Mouse (Mus musculus) heart, embryonic 11.5 days (tissue): ENCODE measurements around the gene Rnf183. TPM values are rescaled to one million over a fixed set of nuclear protein-coding genes. Genes with fewer than 3 reads are reported as not detected.

Source experiments
- ATAC-seq: fragments of 200-750 bp; cut with Nextera tagmentation; replicated peaks from 2 replicates; pipeline ENCODE4 v1.8.0; 2017; ENCODE audit warnings: moderate library complexity; ENCODE audit not compliant: insufficient number of reproducible peaks, low FRiP score, low TSS enrichment
- H3K27ac ChIP-seq: fragments of 300-500 bp; sonication (generic); 2 replicates; pipeline ENCODE4 v1.5.1; 2014; ENCODE audit warnings: mild to moderate bottlenecking, low read depth, low read length
- H3K27me3 ChIP-seq: fragments of 300-500 bp; sonication (generic); 2 replicates; pipeline ENCODE4 v1.6.1; 2014; ENCODE audit warnings: mild to moderate bottlenecking, low read length, mixed read lengths; ENCODE audit not compliant: control insufficient read depth, insufficient read depth
- H3K36me3 ChIP-seq: fragments of 300-500 bp; sonication (generic); 2 replicates; pipeline ENCODE4 v1.6.1; 2014; ENCODE audit warnings: mild to moderate bottlenecking, low read length, moderate library complexity, mixed read lengths; ENCODE audit not compliant: control insufficient read depth, insufficient read depth
- H3K4me1 ChIP-seq: fragments of 300-500 bp; sonication (generic); 2 replicates; pipeline ENCODE4 v1.6.1; 2014; ENCODE audit warnings: low read length; ENCODE audit not compliant: control insufficient read depth, insufficient read depth
- H3K4me2 ChIP-seq: fragments of 300-500 bp; sonication (generic); 2 replicates; pipeline ENCODE4 v1.6.1; 2014; ENCODE audit warnings: mild to moderate bottlenecking, moderate library complexity
- H3K4me3 ChIP-seq: fragments of 300-500 bp; sonication (generic); 2 replicates; pipeline ENCODE4 v1.5.1; 2014; ENCODE audit warnings: low read depth, low read length
- H3K9ac ChIP-seq: fragments of 300-500 bp; sonication (generic); 2 replicates; pipeline ENCODE4 v1.6.1; 2014; ENCODE audit warnings: mild to moderate bottlenecking, low read depth, low read length, moderate library complexity
- H3K9me3 ChIP-seq: fragments of 300-500 bp; sonication (generic); replicated peaks from 2 replicates; pipeline ENCODE4 v1.6.1; 2016; ENCODE audit warnings: low read length; ENCODE audit not compliant: control insufficient read depth
- WGBS: fragments of 180-500 bp; shearing (Covaris S2); extraction: QIAGEN DNeasy Blood & Tissue Kit; methylation state at CpG from one replicate; pipeline ENCODE4 v1.1.7; 2014; ENCODE audit not compliant: insufficient replicate concordance; 5-methylcytosine and 5-hydroxymethylcytosine counted together
- polyA plus RNA-seq: library from polyadenylated mRNA; unstranded; fragments of >200 nt; fragmentation: Nextera tagmentation; extraction: Ambion mirVana; gene quantifications from 2 replicates; pipeline ENCODE4 v1.2.1, GENCODE M21; 2014

Rnf183 gene
- polyA plus RNA-seq, 1 experiment from 2014 or later: not detected

GRCm38 (mm10) chr4:62398956-62399355, 36.1 kb downstream of the Rnf183 start:
- Histone ChIP-seq H3K9me3 (no peaks in the 10 kb centered on the region), H3K4me3 (no peak overlapping the region), H3K4me2 (no peak overlapping the region), H3K27me3 (no peaks in the 10 kb centered on the region), H3K27ac (no peak overlapping the region), H3K9ac (no peak overlapping the region), H3K4me1 (no peaks in the 10 kb centered on the region), H3K36me3 (peaks cover 37% of the 10 kb centered on the region)
- no peak for ATAC-seq
- WGBS: 90% methylated on average over 3 of the region's 3 CpGs

GRCm38 (mm10) chr4:62397616-62398365, 37.3 kb downstream of the Rnf183 start:
- H3K4me2 ChIP-seq: no peak overlapping the region
- H3K4me1 ChIP-seq: no peaks in the 10 kb centered on the region
- no peaks in the 10 kb centered on the region for H3K9me3 ChIP-seq
- no peak overlapping the region for H3K9ac ChIP-seq
- H3K36me3 ChIP-seq: peaks cover 37% of the 10 kb centered on the region
- 80% methylated on average over 4 of the region's 4 CpGs for WGBS
- no peak overlapping the region for H3K4me3 ChIP-seq
- no peak for ATAC-seq
- no peaks in the 10 kb centered on the region for H3K27me3 ChIP-seq
- H3K27ac ChIP-seq: no peak overlapping the region

GRCm38 (mm10) chr4:62395806-62396205, 39.2 kb downstream of the Rnf183 start:
- no peaks in the 10 kb centered on the region for H3K27me3 ChIP-seq
- ATAC-seq: no peak
- H3K4me3 ChIP-seq: no peak overlapping the region
- no peak overlapping the region for H3K27ac ChIP-seq
- no peaks in the 10 kb centered on the region for H3K9me3 ChIP-seq
- H3K4me2 ChIP-seq: no peak overlapping the region
- H3K36me3 ChIP-seq: peaks cover 22% of the 10 kb centered on the region
- H3K4me1 ChIP-seq: no peaks in the 10 kb centered on the region
- WGBS: 72% methylated on average over 1 of the region's 1 CpGs
- H3K9ac ChIP-seq: no peak overlapping the region

GRCm38 (mm10) chr4:62393459-62393858, 41.6 kb downstream of the Rnf183 start:
- Histone ChIP-seq H3K9me3 (no peaks in the 10 kb centered on the region), H3K27me3 (no peaks in the 10 kb centered on the region), H3K4me3 (no peak overlapping the region), H3K4me2 (no peak overlapping the region), H3K36me3 (peaks cover 21% of the 10 kb centered on the region), H3K27ac (no peak overlapping the region), H3K9ac (no peak overlapping the region), H3K4me1 (no peaks in the 10 kb centered on the region)
- no peak for ATAC-seq
- WGBS: 74% methylated on average over 6 of the region's 6 CpGs

- H3K9ac ChIP-seq: no peak overlapping the region
- H3K9me3 ChIP-seq: no peaks in the 10 kb centered on the region
- 82% methylated on average over 7 of the region's 7 CpGs for WGBS
- no peaks in the 10 kb centered on the region for H3K4me1 ChIP-seq
- ATAC-seq: no peak
- no peak overlapping the region for H3K27ac ChIP-seq
- H3K4me2 ChIP-seq: no peak overlapping the region
- no peaks in the 10 kb centered on the region for H3K27me3 ChIP-seq
- peaks cover 18% of the 10 kb centered on the region for H3K36me3 ChIP-seq
- H3K4me3 ChIP-seq: no peak overlapping the region
Measured at GRCm38 (mm10) chr4:62391892-62392291, 43.2 kb downstream of the Rnf183 start.

GRCm38 (mm10) chr4:62389592-62390512, 45.2 kb downstream of the Rnf183 start:
- H3K36me3 ChIP-seq: peaks cover 13% of the 10 kb centered on the region

GRCm38 (mm10) chr4:62385439-62385838, 49.6 kb downstream of the Rnf183 start:
- Histone ChIP-seq H3K4me3 (no peak overlapping the region), H3K9me3 (no peaks in the 10 kb centered on the region), H3K9ac (no peak overlapping the region), H3K4me1 (no peaks in the 10 kb centered on the region), H3K4me2 (no peak overlapping the region), H3K27ac (no peak overlapping the region), H3K36me3 (peaks cover 13% of the 10 kb centered on the region; the same call in 1 of the 2 replicates), H3K27me3 (no peaks in the 10 kb centered on the region)
- 91% methylated on average over 7 of the region's 7 CpGs for WGBS
- ATAC-seq: no peak

More at GRCm38 (mm10) chr4:62389592-62390512, 45.2 kb downstream of the Rnf183 start:
- no peaks in the 10 kb centered on the region for H3K4me1 ChIP-seq
- no peak for ATAC-seq
- no peak overlapping the region for H3K27ac ChIP-seq
- H3K27me3 ChIP-seq: no peaks in the 10 kb centered on the region
- 79% methylated on average over 5 of the region's 5 CpGs for WGBS
- H3K9me3 ChIP-seq: no peaks in the 10 kb centered on the region
- no peak overlapping the region for H3K4me2 ChIP-seq
- H3K4me3 ChIP-seq: no peak overlapping the region
- no peak overlapping the region for H3K9ac ChIP-seq

GRCm38 (mm10) chr4:62384159-62384558, 50.9 kb downstream of the Rnf183 start:
- H3K4me1 ChIP-seq: no peaks in the 10 kb centered on the region
- 92% methylated on average over 1 of the region's 1 CpGs for WGBS
- no peak for ATAC-seq

More at GRCm38 (mm10) chr4:62384159-62384558, 50.9 kb downstream of the Rnf183 start:
- H3K4me2 ChIP-seq: no peak overlapping the region
- no peak overlapping the region for H3K9ac ChIP-seq
- no peak overlapping the region for H3K27ac ChIP-seq
- peaks cover 11% of the 10 kb centered on the region; the same call in 1 of the 2 replicates for H3K36me3 ChIP-seq
- H3K4me3 ChIP-seq: no peak overlapping the region
- no peaks in the 10 kb centered on the region for H3K9me3 ChIP-seq
- H3K27me3 ChIP-seq: no peaks in the 10 kb centered on the region
